Mouse (Mus musculus) thymus, adult 2 months (tissue): ENCODE measurements around the gene Disc1.

ENCODE experiments used
- CTCF ChIP-seq: fragments of 200-500 bp; IDR thresholded peaks from 2 replicates; pipeline ENCODE4 v1.5.1; 2012; ENCODE audit warnings: mild to moderate bottlenecking, control low read depth, low read length, moderate library complexity, borderline replicate concordance; ENCODE audit not compliant: control insufficient read depth, poor library complexity, insufficient read depth; ENCODE audit errors: extremely low read depth
- POLR2A ChIP-seq: fragments of 200-500 bp; IDR thresholded peaks from 2 replicates; pipeline ENCODE4 v1.6.1; 2012; ENCODE audit warnings: mild to moderate bottlenecking, low read length, control low read depth, moderate library complexity; ENCODE audit not compliant: control insufficient read depth, poor library complexity, insufficient read depth; ENCODE audit errors: extremely low read depth

DNA sequence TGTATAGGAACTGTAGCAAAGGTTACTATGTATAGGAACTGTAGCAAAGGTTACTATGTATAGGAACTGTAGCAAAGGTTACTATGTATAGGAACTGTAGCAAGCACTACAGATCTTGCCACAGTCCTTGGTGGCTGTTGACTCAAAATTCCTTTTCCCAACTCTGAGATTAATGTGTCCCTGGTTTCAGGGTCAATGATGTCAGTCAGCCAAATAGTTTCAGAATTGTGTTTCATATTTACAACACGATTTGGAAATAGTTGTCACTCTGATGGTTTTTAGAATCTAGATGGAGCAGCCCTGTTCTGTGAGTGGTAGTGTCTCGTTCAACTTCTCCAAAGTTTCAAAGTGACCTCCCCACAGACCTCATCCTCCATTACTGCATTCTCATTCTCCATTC, 117.5 kb downstream of the Disc1 start:
- TF ChIP-seq CTCF (no peak), POLR2A (no peak)
